11 mouse cellular contexts compared by ENCODE assay signal in genomic region chr13:97253418-97253981, GRCm38 (mm10). TPM values are rescaled to one million over a fixed set of nuclear protein-coding genes. Genes with fewer than 3 reads are reported as not detected.
DNase-seq lines count a peak whose midpoint lies in the region; ATAC-seq and TF ChIP-seq lines count a peak whose summit lies in the region.
"Had no signal": no experiment of that assay in that cellular context is flagged by ENCODE, and none has a peak within 500 bp of the region (broad histone marks: within the 10 kb centered on the region; RNA-seq: fewer than 3 reads in every experiment).

No protein-coding gene starts in this region.

- peaks cover 29% of the 10 kb centered on the region for H3K36me3 ChIP-seq in kidney, embryonic 16.5 days (ENCODE audit: insufficient read depth, low read length)
- H3K36me3 ChIP-seq in kidney, adult 2 months (ENCODE audit: control insufficient read depth, insufficient read depth, low read length): no peaks in the 10 kb centered on the region
- H3K36me3 ChIP-seq in hindbrain, embryonic 14.5 days (replicated peaks; ENCODE audit: control insufficient read depth, insufficient read depth): peaks cover 38% of the 10 kb centered on the region
- peaks cover 9% of the 10 kb centered on the region for H3K36me3 ChIP-seq in midbrain, embryonic 16.5 days (ENCODE audit: control insufficient read depth, insufficient read depth, low read length)

- H3K4me2 ChIP-seq in kidney, embryonic 16.5 days (replicated peaks; ENCODE audit: low read depth, low read length): no peak overlapping the region
- no peak overlapping the region for H3K4me2 ChIP-seq in hindbrain, embryonic 14.5 days (replicated peaks)
- H3K4me2 ChIP-seq in midbrain, embryonic 16.5 days (ENCODE audit: low read length): no peak overlapping the region

- no peak overlapping the region for H3K9ac ChIP-seq in kidney, embryonic 16.5 days (replicated peaks; ENCODE audit: low read length)
- H3K9ac ChIP-seq in hindbrain, embryonic 14.5 days: no peak overlapping the region
- H3K9ac ChIP-seq in midbrain, embryonic 16.5 days (ENCODE audit: low read depth, low read length): no peak overlapping the region

- peak; percentile 46 for ATAC-seq in kidney, embryonic 16.5 days (ENCODE audit: low FRiP score, low TSS enrichment)
- ATAC-seq in hindbrain, embryonic 14.5 days (ENCODE audit: low FRiP score): 0 out of 2 replicates have a peak, but pooled peaks have one; percentile 9
- no peak; the same call in 1 of the 2 replicates for ATAC-seq in midbrain, embryonic 16.5 days

- TF ChIP-seq POLR2A in kidney, adult 2 months (IDR thresholded peaks at IDR 0.05; ENCODE audit: low read depth, low read length): no peak

- H3K27me3 ChIP-seq in kidney, embryonic 16.5 days (ENCODE audit: insufficient read depth, low read length): no peaks in the 10 kb centered on the region
- no peaks in the 10 kb centered on the region for H3K27me3 ChIP-seq in kidney, adult 2 months (replicated peaks; ENCODE audit: control insufficient read depth, insufficient read depth, low read length)
- H3K27me3 ChIP-seq in hindbrain, embryonic 14.5 days (ENCODE audit: control insufficient read depth, insufficient read depth, low read length): no peaks in the 10 kb centered on the region
- no peaks in the 10 kb centered on the region for H3K27me3 ChIP-seq in midbrain, embryonic 16.5 days (ENCODE audit: control insufficient read depth, insufficient read depth, low read depth, low read length)

- no peak for TF ChIP-seq CTCF in kidney, adult 2 months (conservative IDR thresholded peaks at IDR 0.05; ENCODE audit: insufficient read depth, insufficient read length, low read depth, low read length)

- intact Hi-C loops in left cerebral cortex, postnatal 14 days (cut with DNase I): loop anchor here (5.0 kb wide), 1 partner anchor 139 kb away; no protein-coding TSS in a partner anchor

- no peak overlapping the region for H3K27ac ChIP-seq in kidney, embryonic 16.5 days (ENCODE audit: low read length)
- H3K27ac ChIP-seq in kidney, adult 2 months (ENCODE audit: insufficient read depth, low read depth, low read length): no peak overlapping the region
- peak overlapping the region; percentile 38; the same call in 1 of the 2 replicates for H3K27ac ChIP-seq in hindbrain, embryonic 14.5 days
- H3K27ac ChIP-seq in midbrain, embryonic 16.5 days (ENCODE audit: low read length): peak overlapping the region; percentile 28; the same call in 1 of the 2 replicates

- no peak for DNase-seq in kidney, adult 2 months
- peak; percentile 70 for DNase-seq in cerebellum, adult 9-10 months
- no peak for DNase-seq in hindbrain, embryonic 14.5 days (ENCODE audit: low spot score)
- no peak for DNase-seq in left cerebral cortex, postnatal 14 days (ENCODE audit: low spot score in 2 of 2)
- DNase-seq in left cerebral cortex, adult 11 months (ENCODE audit: low spot score): no peak
- no peak for DNase-seq in right cerebral cortex, adult 18-20 months
- DNase-seq: gastrocnemius, postnatal 14 days; kidney, postnatal 36 days; lung, postnatal 36 days had no signal

- peaks cover 25% of the 10 kb centered on the region for H3K4me1 ChIP-seq in kidney, embryonic 16.5 days (ENCODE audit: insufficient read depth, low read length)
- 0 out of 2 replicates have a peak, but pooled peaks cover 3% of the 10 kb centered on the region for H3K4me1 ChIP-seq in kidney, adult 2 months (ENCODE audit: control insufficient read depth, insufficient read depth, low read length)
- peaks cover 53% of the 10 kb centered on the region for H3K4me1 ChIP-seq in hindbrain, embryonic 14.5 days (replicated peaks; ENCODE audit: control insufficient read depth, insufficient read depth, low read length)
- peaks cover 63% of the 10 kb centered on the region for H3K4me1 ChIP-seq in midbrain, embryonic 16.5 days (ENCODE audit: control insufficient read depth, insufficient read depth, low read length)

- H3K9me3 ChIP-seq in kidney, embryonic 16.5 days (ENCODE audit: low read length): no peaks in the 10 kb centered on the region
- no peaks in the 10 kb centered on the region for H3K9me3 ChIP-seq in hindbrain, embryonic 14.5 days (ENCODE audit: control insufficient read depth, low read length)
- no peaks in the 10 kb centered on the region for H3K9me3 ChIP-seq in midbrain, embryonic 16.5 days (replicated peaks; ENCODE audit: control insufficient read depth, low read length, poor library complexity, severe bottlenecking)

- H3K4me3 ChIP-seq in kidney, embryonic 16.5 days (ENCODE audit: low read length): no peak overlapping the region
- H3K4me3 ChIP-seq in kidney, adult 2 months (ENCODE audit: insufficient read depth, low read depth, low read length): no peak overlapping the region
- H3K4me3 ChIP-seq in hindbrain, embryonic 14.5 days (replicated peaks; ENCODE audit: low read length): no peak overlapping the region
- no peak overlapping the region for H3K4me3 ChIP-seq in midbrain, embryonic 16.5 days (ENCODE audit: low read depth, low read length)

- 70% methylated on average over 6 of the region's 6 CpGs for WGBS in kidney, embryonic 16.5 days
- WGBS in kidney, adult 2 months: 71% methylated on average over 6 of the region's 6 CpGs
- WGBS in hindbrain, embryonic 14.5 days: 47% methylated on average over 6 of the region's 6 CpGs
- 48% methylated on average over 6 of the region's 6 CpGs for WGBS in midbrain, embryonic 16.5 days

RNA-seq across cellular contexts. Expression of gene Enc1, which starts 12.6 kb away (rescaled TPM):
- 13.7 and 14.3 TPM in 2 replicates for polyA plus RNA-seq in kidney, embryonic 16.5 days (2015; fragmentation: Nextera tagmentation; extraction: Ambion mirVana)
- polyA plus RNA-seq in kidney, adult 2 months (2012; rRNA removed): 2.7 and 3.6 TPM in 2 replicates
- 80.5 and 82.4 TPM in 2 replicates for polyA plus RNA-seq in hindbrain, embryonic 14.5 days (2014; fragmentation: Nextera tagmentation; extraction: Ambion mirVana)
- polyA plus RNA-seq in midbrain, embryonic 16.5 days (2015; fragmentation: Nextera tagmentation; extraction: Ambion mirVana): 103 and 119 TPM in 2 replicates
- total RNA-seq in left cerebral cortex, postnatal 14 days (2021): 100 to 1,000 TPM; 482 to 522 TPM

RNA-seq across cellular contexts. Expression of gene Hexb, which starts 55.3 kb away (rescaled TPM):
- 40.3 and 44.6 TPM in 2 replicates for polyA plus RNA-seq in kidney, embryonic 16.5 days (2015; fragmentation: Nextera tagmentation; extraction: Ambion mirVana)
- 149 and 205 TPM in 2 replicates for polyA plus RNA-seq in kidney, adult 2 months (2012; rRNA removed)
- polyA plus RNA-seq in hindbrain, embryonic 14.5 days (2014; fragmentation: Nextera tagmentation; extraction: Ambion mirVana): 45.3 and 50.7 TPM in 2 replicates
- 40.3 and 49.8 TPM in 2 replicates for polyA plus RNA-seq in midbrain, embryonic 16.5 days (2015; fragmentation: Nextera tagmentation; extraction: Ambion mirVana)
- 100 to 1,000 TPM; 104 to 107 TPM for total RNA-seq in left cerebral cortex, postnatal 14 days (2021)

Comparison
In these comparisons a context has a peak if more than half of its experiments do, and no peak if none do; other contexts are left out.
1. H3K27ac ChIP-seq: peak in hindbrain, embryonic 14.5 days (single experiment) and midbrain, embryonic 16.5 days (single experiment); none in kidney, embryonic 16.5 days (single experiment) and kidney, adult 2 months (single experiment).